Mouse (Mus musculus) A20 (cell line): ENCODE data around the gene Fgf2.

Experiments used
- DNase-seq: peaks from one replicate; pipeline ENCODE4 v3.0.0-alpha.2; 2011; ENCODE audit warnings: low read depth, low spot score

Fgf2 gene

GRCm38 (mm10) chr3:37354737-37355136 is 6.6 kb downstream of the Fgf2 start:
- DNase-seq, result no peak

- DNase-seq, result no peak
These were observed 12.6 kb downstream of the Fgf2 start for GRCm38 (mm10) chr3:37360729-37361128.

GRCm38 (mm10) chr3:37365144-37365543 is 17.0 kb downstream of the Fgf2 start:
- DNase-seq, result no peak

- no peak for DNase-seq
These were observed 17.8 kb downstream of the Fgf2 start for GRCm38 (mm10) chr3:37365976-37366375.

- DNase-seq, result no peak
These were observed 18.4 kb downstream of the Fgf2 start for GRCm38 (mm10) chr3:37366381-37367053.

- no peak for DNase-seq
These were observed 22.3 kb downstream of the Fgf2 start for GRCm38 (mm10) chr3:37370407-37370806.

GRCm38 (mm10) chr3:37373712-37374111 is 25.6 kb downstream of the Fgf2 start:
- no peak for DNase-seq

- no peak for DNase-seq
These were observed 29.8 kb downstream of the Fgf2 start for GRCm38 (mm10) chr3:37377926-37378325.

- DNase-seq, result no peak
These were observed 30.3 kb downstream of the Fgf2 start for GRCm38 (mm10) chr3:37378412-37378811.

- peak; percentile 54 for DNase-seq
These were observed 31.1 kb downstream of the Fgf2 start for GRCm38 (mm10) chr3:37379201-37379600.

GRCm38 (mm10) chr3:37379930-37380881 is 32.1 kb downstream of the Fgf2 start:
- no peak for DNase-seq

GRCm38 (mm10) chr3:37381457-37381856 is 33.3 kb downstream of the Fgf2 start:
- DNase-seq, result no peak

- DNase-seq, result no peak
These were observed 35.1 kb downstream of the Fgf2 start for GRCm38 (mm10) chr3:37383096-37383765.

GRCm38 (mm10) chr3:37387310-37387709 is 39.2 kb downstream of the Fgf2 start:
- DNase-seq, result peak; percentile 37

GRCm38 (mm10) chr3:37396930-37397608 is 48.9 kb downstream of the Fgf2 start:
- no peak for DNase-seq

GRCm38 (mm10) chr3:37397646-37398045 is 49.5 kb downstream of the Fgf2 start:
- DNase-seq, result no peak

- DNase-seq, result no peak
These were observed 50.7 kb downstream of the Fgf2 start for GRCm38 (mm10) chr3:37398661-37399395.

- DNase-seq, result no peak
These were observed 53.8 kb downstream of the Fgf2 start for GRCm38 (mm10) chr3:37401729-37402610.

- DNase-seq, result no peak
These were observed 59.5 kb downstream of the Fgf2 start for GRCm38 (mm10) chr3:37407598-37407997.

- DNase-seq, result no peak
These were observed 65.3 kb downstream of the Fgf2 start for GRCm38 (mm10) chr3:37413446-37413845.
